Mouse (Mus musculus) intestine, embryonic 14.5 days (tissue): ENCODE results near the gene Bnipl. TPM values are rescaled to one million over a fixed set of nuclear protein-coding genes. Genes with fewer than 3 reads are reported as not detected.
"Not testable (repeated sequence)": the region's sequence is repeated elsewhere in the genome, so short reads cannot be mapped to it uniquely, and the experiment has no call there.

Experiments used
- ATAC-seq: fragments of 200-750 bp; cut with Nextera tagmentation; replicated peaks from 2 replicates; pipeline ENCODE4 v1.8.0; 2017; ENCODE audit warnings: low read depth, moderate number of reproducible peaks, moderate TSS enrichment, moderate library complexity; ENCODE audit not compliant: low FRiP score, low TSS enrichment
- DNase-seq: peaks from one replicate; pipeline ENCODE4 v3.0.0-alpha.2; 2018; ENCODE audit warnings: low spot score
- H3K27ac ChIP-seq: fragments of 300-500 bp; sonication (generic); 2 replicates; pipeline ENCODE4 v1.5.1; 2014; ENCODE audit warnings: low read depth, mild to moderate bottlenecking, control low read depth
- H3K27me3 ChIP-seq: fragments of 300-500 bp; sonication (generic); replicated peaks from 2 replicates; pipeline ENCODE4 v1.6.1; 2014; ENCODE audit warnings: low read length, control low read depth; ENCODE audit not compliant: control insufficient read depth, insufficient read depth
- H3K36me3 ChIP-seq: fragments of 300-500 bp; sonication (generic); 2 replicates; pipeline ENCODE4 v1.6.1; 2014; ENCODE audit warnings: low read length, control low read depth; ENCODE audit not compliant: control insufficient read depth, insufficient read depth
- H3K4me1 ChIP-seq: fragments of 300-500 bp; sonication (generic); replicated peaks from 2 replicates; pipeline ENCODE4 v1.6.1; 2014; ENCODE audit warnings: low read length, control low read depth, mixed read lengths; ENCODE audit not compliant: control insufficient read depth, insufficient read depth
- H3K4me2 ChIP-seq: fragments of 300-500 bp; sonication (generic); 2 replicates; pipeline ENCODE4 v1.6.1; 2014; ENCODE audit warnings: low read length
- H3K4me3 ChIP-seq: fragments of 300-500 bp; sonication (generic); 2 replicates; pipeline ENCODE4 v1.5.1; 2014; ENCODE audit warnings: low read depth, low read length, control low read depth, mixed read lengths
- H3K9ac ChIP-seq: fragments of 300-500 bp; sonication (generic); 2 replicates; pipeline ENCODE4 v1.6.1; 2014; ENCODE audit warnings: mild to moderate bottlenecking, low read length
- H3K9me3 ChIP-seq: fragments of 300-500 bp; sonication (generic); 2 replicates; pipeline ENCODE4 v1.6.1; 2016; ENCODE audit warnings: low read length, control low read depth; ENCODE audit not compliant: control insufficient read depth
- WGBS: fragments of 180-500 bp; shearing (Covaris S2); extraction: QIAGEN DNeasy Blood & Tissue Kit; methylation state at CpG from one replicate; pipeline ENCODE4 v1.1.7; 2014; 5-methylcytosine and 5-hydroxymethylcytosine counted together
- polyA plus RNA-seq: library from polyadenylated mRNA; unstranded; fragments of >200 nt; fragmentation: Nextera tagmentation; extraction: Ambion mirVana; gene quantifications from 2 replicates; pipeline ENCODE4 v1.2.1, GENCODE M21; 2014

Bnipl gene
- polyA plus RNA-seq, 1 experiment from 2014 or later: 1.0 TPM

GRCm38 (mm10) chr3:95218466-95219137 lies 32.4 kb downstream of the Bnipl start:
- no peaks in the 10 kb centered on the region; the same call in 1 of the 2 replicates for H3K4me1 ChIP-seq
- H3K27me3 ChIP-seq: no peaks in the 10 kb centered on the region
- H3K27ac ChIP-seq: peak overlapping the region; percentile 100
- ATAC-seq: no peak
- WGBS: 79% methylated on average over 6 of the region's 6 CpGs
- H3K9ac ChIP-seq: peak overlapping the region; percentile 94
- DNase-seq: no peak
- H3K9me3 ChIP-seq: no peaks in the 10 kb centered on the region
- H3K4me3 ChIP-seq: peak overlapping the region; percentile 81
- peaks cover 48% of the 10 kb centered on the region for H3K36me3 ChIP-seq
- peak overlapping the region; percentile 53 for H3K4me2 ChIP-seq

GRCm38 (mm10) chr3:95217255-95218134 lies 33.5 kb downstream of the Bnipl start, which contains the start of gene Gabpb2:
Gabpb2 (minus strand) TSS chr3:95217916.
- H3K4me2 ChIP-seq: peak within 1 kb of the TSS; percentile 53
- H3K4me3 ChIP-seq: peak within 1 kb of the TSS; percentile 81
- DNase-seq (peak; percentile 98), ATAC-seq (peak; percentile 90)
- H3K9ac ChIP-seq: peak within 1 kb of the TSS; percentile 94
- H3K27me3 ChIP-seq: no peaks in the 10 kb centered on the region
- H3K27ac ChIP-seq: peak within 1 kb of the TSS; percentile 100
- WGBS: under 1% methylated on average over 56 of the region's 56 CpGs
- H3K9me3 ChIP-seq: no peaks in the 10 kb centered on the region
- no peaks in the 10 kb centered on the region; the same call in 1 of the 2 replicates for H3K4me1 ChIP-seq
- peaks cover 37% of the 10 kb centered on the region for H3K36me3 ChIP-seq

- Histone ChIP-seq H3K27me3 (no peaks in the 10 kb centered on the region), H3K4me3 (peak overlapping the region; percentile 81), H3K36me3 (peaks cover 34% of the 10 kb centered on the region), H3K27ac (peak overlapping the region; percentile 100), H3K4me2 (peak overlapping the region; percentile 53), H3K9me3 (no peaks in the 10 kb centered on the region), H3K9ac (peak overlapping the region; percentile 94), H3K4me1 (no peaks in the 10 kb centered on the region; the same call in 1 of the 2 replicates)
- no peak for DNase-seq
- ATAC-seq: peak; percentile 61; the same call in 1 of the 2 replicates
- 16% methylated on average over 4 of the region's 4 CpGs for WGBS
Measured at GRCm38 (mm10) chr3:95216655-95217254, 34.2 kb downstream of the Bnipl start.

- DNase-seq (no peak), ATAC-seq (no peak)
Measured at GRCm38 (mm10) chr3:95213609-95213975, 37.4 kb downstream of the Bnipl start.

GRCm38 (mm10) chr3:95212889-95213608 lies 37.9 kb downstream of the Bnipl start:
- not testable (repeated sequence) for H3K27ac ChIP-seq, ATAC-seq, H3K9me3 ChIP-seq, H3K27me3 ChIP-seq, DNase-seq, H3K4me1 ChIP-seq, H3K4me2 ChIP-seq, H3K4me3 ChIP-seq, H3K9ac ChIP-seq
- H3K36me3 ChIP-seq: peaks cover 20% of the 10 kb centered on the region
- 96% methylated on average over 7 of the region's 10 CpGs for WGBS

More at GRCm38 (mm10) chr3:95213609-95213975, 37.4 kb downstream of the Bnipl start:
- no peaks in the 10 kb centered on the region for H3K27me3 ChIP-seq
- WGBS: 95% methylated on average over 1 of the region's 1 CpGs
- no peak overlapping the region for H3K4me3 ChIP-seq
- H3K9me3 ChIP-seq: no peaks in the 10 kb centered on the region
- H3K4me1 ChIP-seq: no peaks in the 10 kb centered on the region; the same call in 1 of the 2 replicates
- peaks cover 15% of the 10 kb centered on the region for H3K36me3 ChIP-seq
- no peak overlapping the region for H3K4me2 ChIP-seq
- H3K27ac ChIP-seq: no peak overlapping the region
- H3K9ac ChIP-seq: no peak overlapping the region

- ATAC-seq (no peak), DNase-seq (no peak)
- H3K9ac ChIP-seq: no peak overlapping the region
- H3K27me3 ChIP-seq: no peaks in the 10 kb centered on the region
- H3K9me3 ChIP-seq: no peaks in the 10 kb centered on the region
- H3K27ac ChIP-seq: no peak overlapping the region
- WGBS: 90% methylated on average over 2 of the region's 2 CpGs
- no peak overlapping the region for H3K4me2 ChIP-seq
- H3K36me3 ChIP-seq: peaks cover 32% of the 10 kb centered on the region
- H3K4me1 ChIP-seq: no peaks in the 10 kb centered on the region
- no peak overlapping the region for H3K4me3 ChIP-seq
Measured at GRCm38 (mm10) chr3:95210585-95210984, 40.4 kb downstream of the Bnipl start.

- no peaks in the 10 kb centered on the region for H3K27me3 ChIP-seq
- DNase-seq (no peak), ATAC-seq (no peak)
- H3K9me3 ChIP-seq: no peaks in the 10 kb centered on the region
- H3K9ac ChIP-seq: no peak overlapping the region
- H3K27ac ChIP-seq: no peak overlapping the region
- 96% methylated on average over 4 of the region's 4 CpGs for WGBS
- no peaks in the 10 kb centered on the region for H3K4me1 ChIP-seq
- no peak overlapping the region for H3K4me2 ChIP-seq
- peaks cover 45% of the 10 kb centered on the region for H3K36me3 ChIP-seq
- no peak overlapping the region for H3K4me3 ChIP-seq
Measured at GRCm38 (mm10) chr3:95208286-95208685, 42.7 kb downstream of the Bnipl start.

- Histone ChIP-seq H3K36me3 (peaks cover 88% of the 10 kb centered on the region), H3K4me3 (no peak overlapping the region), H3K4me1 (no peaks in the 10 kb centered on the region), H3K27ac (no peak overlapping the region), H3K9ac (no peak overlapping the region), H3K9me3 (no peaks in the 10 kb centered on the region), H3K4me2 (no peak overlapping the region), H3K27me3 (no peaks in the 10 kb centered on the region)
- ATAC-seq: no peak
- 90% methylated on average over 6 of the region's 6 CpGs for WGBS
- DNase-seq: no peak
Measured at GRCm38 (mm10) chr3:95203880-95204279, 47.1 kb downstream of the Bnipl start.
